Mouse (Mus musculus): Measurements from ENCODE around the gene Bhlha9.

Bhlha9 gene

GRCm38 (mm10) chr11:76671871-76672475 lies at the start of gene Bhlha9:
TSS of gene Bhlha9 (plus strand) at chr11:76672470.
- DNase-seq (ENCODE audit: low spot score in 2 of 2): no peak

GRCm38 (mm10) chr11:76622566-76623205 lies 49.6 kb upstream of the Bhlha9 start:
- DNase-seq (ENCODE audit: low spot score in 2 of 2): no peak

GRCm38 (mm10) chr11:76623206-76623961 lies 48.9 kb upstream of the Bhlha9 start:
- DNase-seq (ENCODE audit: low spot score in 2 of 2): no peak

- DNase-seq (ENCODE audit: low spot score in 2 of 2): no peak
Measured at GRCm38 (mm10) chr11:76624071-76624470, 48.2 kb upstream of the Bhlha9 start.

- no peak for DNase-seq (ENCODE audit: low spot score in 2 of 2)
Measured at GRCm38 (mm10) chr11:76624881-76625280, 47.4 kb upstream of the Bhlha9 start.

- no peak for DNase-seq (ENCODE audit: low spot score in 2 of 2)
Measured at GRCm38 (mm10) chr11:76628613-76629012, 43.7 kb upstream of the Bhlha9 start.

GRCm38 (mm10) chr11:76630023-76630422 lies 42.2 kb upstream of the Bhlha9 start:
- no peak for DNase-seq (ENCODE audit: low spot score in 2 of 2)

- no peak for DNase-seq (ENCODE audit: low spot score in 2 of 2)
Measured at GRCm38 (mm10) chr11:76630487-76630886, 41.8 kb upstream of the Bhlha9 start.

GRCm38 (mm10) chr11:76639269-76639985 lies 32.8 kb upstream of the Bhlha9 start:
- no peak for DNase-seq (ENCODE audit: low spot score in 2 of 2)

GRCm38 (mm10) chr11:76640231-76640630 lies 32.0 kb upstream of the Bhlha9 start:
- DNase-seq (ENCODE audit: low spot score in 2 of 2): no peak

- DNase-seq (ENCODE audit: low spot score in 2 of 2): no peak
Measured at GRCm38 (mm10) chr11:76644257-76644656, 28.0 kb upstream of the Bhlha9 start.

GRCm38 (mm10) chr11:76645036-76645435 lies 27.2 kb upstream of the Bhlha9 start:
- DNase-seq (ENCODE audit: low spot score in 2 of 2): no peak

- DNase-seq (ENCODE audit: low spot score in 2 of 2): peak; percentile 94 to 96
Measured at GRCm38 (mm10) chr11:76645955-76646354, 26.3 kb upstream of the Bhlha9 start.

GRCm38 (mm10) chr11:76647062-76647461 lies 25.2 kb upstream of the Bhlha9 start:
- no peak for DNase-seq (ENCODE audit: low spot score in 2 of 2)

GRCm38 (mm10) chr11:76647500-76647899 lies 24.8 kb upstream of the Bhlha9 start:
- DNase-seq (ENCODE audit: low spot score in 2 of 2): peak; percentile 79

- no peak for DNase-seq (ENCODE audit: low spot score in 2 of 2)
Measured at GRCm38 (mm10) chr11:76650862-76651560, 21.3 kb upstream of the Bhlha9 start.

- DNase-seq (ENCODE audit: low spot score in 2 of 2): no peak
Measured at GRCm38 (mm10) chr11:76652838-76653334, 19.4 kb upstream of the Bhlha9 start.

- peak in 1 of 2 experiments; percentile 33 for DNase-seq (ENCODE audit: low spot score in 2 of 2)
Measured at GRCm38 (mm10) chr11:76655106-76655505, 17.2 kb upstream of the Bhlha9 start.

GRCm38 (mm10) chr11:76657450-76657970 lies 14.8 kb upstream of the Bhlha9 start:
- no peak for DNase-seq (ENCODE audit: low spot score in 2 of 2)

GRCm38 (mm10) chr11:76659138-76659930 lies 12.9 kb upstream of the Bhlha9 start:
- no peak for DNase-seq (ENCODE audit: low spot score in 2 of 2)

All from frontal cortex, postnatal 25 days (tissue).